Mouse (Mus musculus) liver, embryonic 16.5 days (tissue): Measurements from ENCODE around the gene Afdn. TPM values are rescaled to one million over a fixed set of nuclear protein-coding genes. Genes with fewer than 3 reads are reported as not detected.

Experiments
- ATAC-seq: fragments of 200-750 bp; cut with Nextera tagmentation; 2 replicates; pipeline ENCODE4 v1.8.0; 2017; ENCODE audit warnings: low read depth, mild to moderate bottlenecking, moderate number of reproducible peaks, moderate library complexity
- H3K27ac ChIP-seq: fragments of 300-500 bp; sonication (generic); 2 replicates; pipeline ENCODE4 v1.5.1; 2014; ENCODE audit warnings: mild to moderate bottlenecking, low read length
- H3K27me3 ChIP-seq: fragments of 300-500 bp; sonication (generic); 2 replicates; pipeline ENCODE4 v1.6.1; 2014; ENCODE audit warnings: low read depth, low read length, mixed read lengths; ENCODE audit not compliant: control insufficient read depth, insufficient read depth
- H3K36me3 ChIP-seq: fragments of 300-500 bp; sonication (generic); 2 replicates; pipeline ENCODE4 v1.6.1; 2014; ENCODE audit warnings: mild to moderate bottlenecking; ENCODE audit not compliant: control insufficient read depth, insufficient read depth
- H3K4me1 ChIP-seq: fragments of 300-500 bp; sonication (generic); 2 replicates; pipeline ENCODE4 v1.6.1; 2014; ENCODE audit warnings: low read depth, low read length, mixed read lengths; ENCODE audit not compliant: control insufficient read depth
- H3K4me2 ChIP-seq: fragments of 300-500 bp; sonication (generic); 2 replicates; pipeline ENCODE4 v1.6.1; 2014; ENCODE audit warnings: low read depth, low read length, mixed read lengths
- H3K4me3 ChIP-seq: fragments of 300-500 bp; sonication (generic); 2 replicates; pipeline ENCODE4 v1.5.1; 2014; ENCODE audit warnings: low read depth, mild to moderate bottlenecking, low read length
- H3K9ac ChIP-seq: fragments of 300-500 bp; sonication (generic); 2 replicates; pipeline ENCODE4 v1.6.1; 2014; ENCODE audit warnings: low read depth, low read length
- H3K9me3 ChIP-seq: fragments of 300-500 bp; sonication (generic); replicated peaks from 2 replicates; pipeline ENCODE4 v1.6.1; 2016; ENCODE audit warnings: low read length; ENCODE audit not compliant: control insufficient read depth
- WGBS: fragments of 180-500 bp; shearing (Covaris S2); extraction: QIAGEN DNeasy Blood & Tissue Kit; methylation state at CpG from one replicate; pipeline ENCODE4 v1.1.7; 2014; ENCODE audit not compliant: insufficient replicate concordance; 5-methylcytosine and 5-hydroxymethylcytosine counted together
- polyA plus RNA-seq: library from polyadenylated mRNA; unstranded; fragments of >200 nt; fragmentation: Nextera tagmentation; extraction: Ambion mirVana; gene quantifications from 2 replicates; pipeline ENCODE4 v1.2.1, GENCODE M21; 2015

The Afdn gene
- polyA plus RNA-seq, 1 experiment from 2014 or later: 8.6 TPM

DNA sequence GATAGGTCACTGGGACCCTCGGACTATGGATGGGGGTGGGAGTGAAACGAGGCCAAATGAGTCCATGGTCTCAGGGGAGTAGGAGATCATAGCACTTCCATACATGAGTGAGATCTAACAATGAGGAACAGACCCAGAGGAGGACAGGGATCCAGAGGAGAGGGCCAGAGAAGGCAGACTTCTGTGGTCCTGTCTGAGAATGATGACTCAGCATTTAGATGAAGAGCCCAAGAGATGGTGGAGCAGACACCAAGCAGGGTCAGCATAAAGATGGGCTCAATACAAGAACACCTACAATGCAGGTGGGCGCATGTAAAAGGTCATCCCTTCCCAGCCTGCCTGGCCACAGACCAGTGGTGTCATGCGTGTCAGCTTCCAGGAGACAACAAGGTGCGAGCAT, 40.2 kb upstream of the Afdn start:
- Histone ChIP-seq H3K27me3 (no peaks in the 10 kb centered on the region), H3K4me3 (no peak overlapping the region), H3K9me3 (no peaks in the 10 kb centered on the region), H3K9ac (no peak overlapping the region), H3K4me1 (no peaks in the 10 kb centered on the region), H3K27ac (no peak overlapping the region), H3K4me2 (no peak overlapping the region), H3K36me3 (no peaks in the 10 kb centered on the region)
- 57% methylated on average over 5 of the region's 5 CpGs for WGBS
- no peak for ATAC-seq

DNA sequence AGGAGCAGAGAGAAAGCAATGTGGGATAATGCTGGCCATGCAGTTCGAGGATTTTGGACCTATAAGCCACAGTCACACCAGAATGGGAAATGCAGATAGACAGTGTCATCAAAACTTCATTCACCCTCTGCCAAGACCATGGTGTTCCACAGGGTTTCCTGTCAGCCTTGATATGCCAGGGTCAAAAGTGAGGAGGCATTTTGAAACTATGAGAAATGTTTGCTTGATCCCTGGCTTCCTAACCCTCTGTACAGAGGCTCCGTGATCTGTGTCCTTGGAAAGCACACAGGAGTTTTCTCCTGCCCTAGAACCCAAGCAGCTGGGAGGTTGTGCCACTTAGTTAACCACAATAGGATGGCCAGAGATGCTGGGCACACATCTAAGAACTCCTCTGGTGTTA, 39.0 kb upstream of the Afdn start:
- no peaks in the 10 kb centered on the region for H3K27me3 ChIP-seq
- no peak overlapping the region for H3K4me3 ChIP-seq
- H3K27ac ChIP-seq: no peak overlapping the region
- no peaks in the 10 kb centered on the region for H3K9me3 ChIP-seq
- H3K9ac ChIP-seq: no peak overlapping the region
- 34% methylated on average over 2 of the region's 2 CpGs for WGBS
- no peaks in the 10 kb centered on the region for H3K36me3 ChIP-seq
- H3K4me2 ChIP-seq: no peak overlapping the region
- H3K4me1 ChIP-seq: no peaks in the 10 kb centered on the region
- ATAC-seq: no peak

DNA sequence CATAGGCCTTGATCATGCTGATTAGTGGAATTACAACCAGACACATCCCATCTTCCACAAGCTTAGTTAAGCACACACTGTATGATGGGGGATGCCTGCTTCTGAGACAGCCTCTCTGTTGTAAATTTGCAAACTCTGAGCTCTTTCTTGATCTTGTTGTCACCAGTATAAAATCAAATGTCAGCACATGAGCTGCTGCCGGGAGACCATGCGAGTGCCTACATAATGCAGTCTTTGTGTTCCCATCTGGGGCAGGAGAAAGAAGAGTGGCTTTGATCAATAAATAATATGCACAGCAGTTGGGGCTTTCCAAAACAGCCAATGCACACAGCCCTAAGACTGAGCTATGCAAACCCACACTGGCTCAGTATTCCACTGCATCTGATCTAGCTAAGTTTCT, 37.9 kb upstream of the Afdn start:
- H3K4me2 ChIP-seq: no peak overlapping the region
- no peak overlapping the region for H3K27ac ChIP-seq
- H3K27me3 ChIP-seq: no peaks in the 10 kb centered on the region
- ATAC-seq: no peak
- no peaks in the 10 kb centered on the region for H3K36me3 ChIP-seq
- no peak overlapping the region for H3K9ac ChIP-seq
- H3K9me3 ChIP-seq: no peaks in the 10 kb centered on the region
- WGBS: 74% methylated on average over 2 of the region's 2 CpGs
- H3K4me3 ChIP-seq: no peak overlapping the region
- no peaks in the 10 kb centered on the region for H3K4me1 ChIP-seq

DNA sequence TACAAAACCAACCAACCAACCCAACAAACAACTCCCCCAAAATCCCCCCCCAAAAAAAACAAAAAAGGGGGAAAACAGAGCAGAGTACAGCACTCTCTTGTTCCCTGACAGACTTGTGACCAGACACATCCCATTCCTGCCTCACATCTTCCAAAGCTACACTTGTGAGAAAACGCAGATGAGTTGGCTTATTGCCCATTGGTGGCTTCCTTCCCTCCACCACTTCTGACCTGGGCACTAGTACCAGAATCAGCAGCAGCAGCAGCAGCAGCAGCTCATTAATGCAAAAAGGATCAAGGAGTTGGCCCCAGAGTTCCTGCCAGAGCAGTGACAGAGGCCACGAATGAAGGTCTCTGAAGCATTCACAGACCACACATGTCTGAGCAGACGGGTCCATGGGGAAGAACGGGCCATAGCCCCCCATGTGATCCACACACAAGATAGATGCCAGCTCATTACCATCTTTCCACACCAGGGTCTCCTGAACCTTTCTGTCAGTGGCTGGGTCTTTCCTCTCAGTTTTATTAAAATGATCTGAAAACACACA, 35.3 kb upstream of the Afdn start:
- ATAC-seq: no peak
- H3K27me3 ChIP-seq: no peaks in the 10 kb centered on the region
- no peaks in the 10 kb centered on the region for H3K4me1 ChIP-seq
- H3K9me3 ChIP-seq: no peaks in the 10 kb centered on the region
- H3K36me3 ChIP-seq: no peaks in the 10 kb centered on the region
- H3K9ac ChIP-seq: no peak overlapping the region
- no peak overlapping the region for H3K27ac ChIP-seq
- no peak overlapping the region for H3K4me2 ChIP-seq
- WGBS: 28% methylated on average over 4 of the region's 4 CpGs
- no peak overlapping the region for H3K4me3 ChIP-seq

DNA sequence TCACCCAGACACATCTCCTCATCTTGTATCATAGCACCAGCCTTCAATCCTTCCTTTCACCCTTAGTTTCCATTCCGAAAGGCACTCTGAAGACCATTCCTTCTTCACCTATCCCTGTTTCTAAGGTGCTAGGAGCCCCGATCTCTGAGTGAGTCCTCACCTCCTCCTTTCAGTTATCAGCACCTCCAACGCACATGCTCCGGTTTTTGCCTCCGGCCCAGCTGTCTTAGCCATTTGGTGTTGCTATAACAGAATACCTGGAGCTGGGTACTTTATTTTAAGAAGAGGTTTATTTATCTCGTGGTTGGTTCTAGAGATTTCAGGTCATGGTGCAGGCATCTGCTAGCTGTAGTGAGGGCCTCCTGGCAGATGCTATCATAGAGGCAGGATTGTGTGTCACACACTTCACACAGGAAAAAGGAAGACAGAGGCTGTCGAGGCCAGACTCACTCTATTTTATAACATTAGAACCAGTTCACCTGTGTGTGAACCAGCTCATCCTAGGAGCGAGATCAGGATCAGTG, 33.4 kb upstream of the Afdn start:
- WGBS: 62% methylated on average over 8 of the region's 8 CpGs
- Histone ChIP-seq H3K27me3 (no peaks in the 10 kb centered on the region), H3K9ac (no peak overlapping the region), H3K4me2 (no peak overlapping the region), H3K4me1 (no peaks in the 10 kb centered on the region), H3K27ac (no peak overlapping the region), H3K4me3 (no peak overlapping the region), H3K9me3 (no peaks in the 10 kb centered on the region), H3K36me3 (no peaks in the 10 kb centered on the region)
- ATAC-seq: no peak

DNA sequence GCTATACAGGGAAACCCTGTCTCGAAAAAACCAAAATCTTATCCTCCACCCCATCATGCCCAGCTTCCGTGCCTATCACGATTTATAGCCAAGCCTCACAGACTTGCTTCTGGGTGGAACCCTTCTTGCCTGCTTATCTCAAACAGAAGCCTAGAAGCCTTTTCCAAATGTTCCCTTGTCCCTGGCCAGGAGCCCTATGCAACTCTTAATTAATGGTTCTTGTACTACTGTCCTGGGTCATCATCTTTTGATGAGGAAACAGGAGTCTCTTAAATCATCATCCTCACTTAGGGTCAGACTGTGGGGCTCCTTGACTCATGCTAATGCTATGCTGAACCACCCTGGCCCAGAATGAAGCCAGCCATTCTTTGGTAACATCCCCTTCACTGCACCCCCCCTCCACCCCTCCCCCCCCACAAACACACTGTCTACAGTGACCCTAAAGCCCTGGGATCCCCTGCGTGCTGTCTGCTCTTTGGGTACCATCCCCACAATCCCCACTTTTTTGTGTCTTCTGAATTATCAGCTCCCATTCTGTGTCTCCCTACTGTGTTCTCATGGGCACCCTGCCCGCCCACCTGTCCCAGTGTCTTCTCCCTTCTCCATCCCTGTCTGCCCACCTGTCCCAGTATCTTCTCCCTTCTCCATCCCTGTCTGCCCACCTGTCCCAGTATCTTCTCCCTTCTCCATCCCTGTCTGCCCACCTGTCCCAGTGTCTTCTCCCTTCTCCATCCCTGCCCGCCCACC, 29.2 kb upstream of the Afdn start:
- Histone ChIP-seq H3K27ac (no peak overlapping the region), H3K9me3 (no peaks in the 10 kb centered on the region), H3K9ac (no peak overlapping the region), H3K27me3 (no peaks in the 10 kb centered on the region), H3K36me3 (no peaks in the 10 kb centered on the region), H3K4me1 (no peaks in the 10 kb centered on the region), H3K4me3 (no peak overlapping the region), H3K4me2 (no peak overlapping the region)
- no peak for ATAC-seq
- WGBS: 54% methylated on average over 6 of the region's 6 CpGs

DNA sequence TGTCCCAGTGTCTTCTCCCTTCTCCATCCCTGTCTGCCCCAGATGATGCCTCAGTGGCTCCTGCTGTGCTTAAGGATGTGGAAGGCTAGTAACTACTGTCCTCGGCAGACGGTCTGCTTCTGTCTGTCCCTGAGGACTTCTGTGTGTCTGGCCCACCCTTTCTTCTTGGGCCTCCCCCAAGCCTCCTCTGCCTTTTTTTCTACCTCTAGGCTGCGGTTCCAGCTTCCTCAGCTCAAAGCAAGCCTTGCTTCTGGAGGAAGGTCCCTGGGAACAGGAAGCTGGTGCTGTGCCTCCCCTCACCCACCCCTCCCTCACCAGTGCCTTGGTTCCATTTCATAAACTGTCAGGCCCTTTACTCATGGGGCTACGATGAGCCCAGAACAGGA, 28.6 kb upstream of the Afdn start:
- Histone ChIP-seq H3K4me2 (no peak overlapping the region), H3K9me3 (no peaks in the 10 kb centered on the region), H3K9ac (no peak overlapping the region), H3K4me1 (no peaks in the 10 kb centered on the region), H3K4me3 (no peak overlapping the region), H3K27ac (no peak overlapping the region), H3K36me3 (no peaks in the 10 kb centered on the region), H3K27me3 (no peaks in the 10 kb centered on the region)
- ATAC-seq: no peak
- WGBS: 13% methylated on average over 4 of the region's 4 CpGs

DNA sequence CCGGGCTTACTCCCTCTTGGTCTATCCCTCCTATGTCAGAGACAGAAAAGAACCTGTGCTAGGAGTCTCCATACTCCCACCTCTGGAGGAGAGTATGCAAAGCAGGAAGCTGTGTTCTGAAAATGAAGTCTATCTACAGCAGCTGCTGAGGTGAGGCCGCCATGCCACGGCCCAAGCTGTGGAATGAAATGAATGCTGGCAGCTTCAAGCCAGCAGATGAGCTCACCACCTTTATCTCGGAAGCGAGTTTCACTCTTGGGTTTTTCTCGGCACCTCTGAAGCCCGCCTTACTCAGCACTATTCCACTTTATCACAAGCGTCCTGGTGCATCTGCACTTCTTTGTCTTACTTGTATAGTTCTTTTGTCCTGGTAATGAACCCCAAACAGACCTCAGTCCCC, 27.7 kb upstream of the Afdn start:
- no peak for ATAC-seq
- Histone ChIP-seq H3K9me3 (no peaks in the 10 kb centered on the region), H3K27me3 (no peaks in the 10 kb centered on the region), H3K4me3 (no peak overlapping the region), H3K36me3 (no peaks in the 10 kb centered on the region), H3K27ac (no peak overlapping the region), H3K4me2 (no peak overlapping the region), H3K4me1 (no peaks in the 10 kb centered on the region), H3K9ac (no peak overlapping the region)
- WGBS: 32% methylated on average over 8 of the region's 8 CpGs

DNA sequence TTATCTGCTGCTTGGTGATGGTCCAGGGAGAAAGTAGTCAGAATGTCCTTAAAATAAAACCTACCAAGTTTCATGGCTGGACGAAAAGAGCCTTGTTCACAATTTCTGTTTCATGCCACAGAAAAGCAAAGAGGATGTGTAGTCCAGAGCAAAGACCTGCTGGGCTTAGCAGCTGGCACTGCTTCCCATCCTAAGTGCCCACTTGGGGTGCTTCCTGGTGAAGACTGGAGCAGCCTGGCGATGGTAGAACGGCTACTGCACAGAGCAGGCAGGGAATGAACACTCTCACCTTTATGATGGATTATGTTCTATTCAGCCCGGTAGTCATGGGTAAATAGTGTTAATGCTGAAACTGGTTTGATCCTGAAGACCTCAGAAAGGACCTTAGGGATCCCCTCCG, 26.4 kb upstream of the Afdn start:
- ATAC-seq: no peak
- Histone ChIP-seq H3K36me3 (no peaks in the 10 kb centered on the region), H3K4me1 (no peaks in the 10 kb centered on the region), H3K4me2 (no peak overlapping the region), H3K27me3 (no peaks in the 10 kb centered on the region), H3K9ac (no peak overlapping the region), H3K9me3 (no peaks in the 10 kb centered on the region), H3K4me3 (no peak overlapping the region), H3K27ac (no peak overlapping the region)
- 65% methylated on average over 5 of the region's 5 CpGs for WGBS
